Mouse (Mus musculus) kidney, embryonic 15.5 days (tissue): ENCODE results near the gene Cryzl1. TPM values are rescaled to one million over a fixed set of nuclear protein-coding genes. Genes with fewer than 3 reads are reported as not detected.
A peak's percentile ranks its signal among the peaks of the same experiment; 100 is the strongest.
"Not testable (repeated sequence)": the region's sequence is repeated elsewhere in the genome, so short reads cannot be mapped to it uniquely, and the experiment has no call there.

Experiments
- ATAC-seq: fragments of 200-750 bp; cut with Nextera tagmentation; replicated peaks from 2 replicates; pipeline ENCODE4 v1.8.0; 2017; ENCODE audit warnings: moderate TSS enrichment; ENCODE audit not compliant: low FRiP score
- H3K27ac ChIP-seq: fragments of 300-500 bp; sonication (generic); 2 replicates; pipeline ENCODE4 v1.5.1; 2015; ENCODE audit warnings: mild to moderate bottlenecking, inconsistent platforms
- H3K27me3 ChIP-seq: fragments of 300-500 bp; sonication (generic); 2 replicates; pipeline ENCODE4 v1.6.1; 2015; ENCODE audit warnings: inconsistent platforms
- H3K36me3 ChIP-seq: fragments of 300-500 bp; sonication (generic); 2 replicates; pipeline ENCODE4 v1.6.1; 2015; ENCODE audit warnings: inconsistent platforms
- H3K4me1 ChIP-seq: fragments of 300-500 bp; sonication (generic); 2 replicates; pipeline ENCODE4 v1.6.1; 2015; ENCODE audit warnings: inconsistent platforms
- H3K4me2 ChIP-seq: fragments of 300-500 bp; sonication (generic); 2 replicates; pipeline ENCODE4 v1.6.1; 2015; ENCODE audit warnings: moderate library complexity, mild to moderate bottlenecking, inconsistent platforms
- H3K4me3 ChIP-seq: fragments of 300-500 bp; sonication (generic); replicated peaks from 2 replicates; pipeline ENCODE4 v1.5.1; 2015; ENCODE audit warnings: mild to moderate bottlenecking, inconsistent platforms
- H3K9ac ChIP-seq: fragments of 300-500 bp; sonication (generic); 2 replicates; pipeline ENCODE4 v1.6.1; 2015; ENCODE audit warnings: mild to moderate bottlenecking, inconsistent platforms
- H3K9me3 ChIP-seq: fragments of 300-500 bp; sonication (generic); replicated peaks from 2 replicates; pipeline ENCODE4 v1.6.1; 2016; ENCODE audit warnings: inconsistent platforms
- WGBS: fragments of 180-500 bp; shearing (Covaris S2); methylation state at CpG from one replicate; pipeline ENCODE4 v1.1.7; 2015; ENCODE audit warnings: mixed read lengths; 5-methylcytosine and 5-hydroxymethylcytosine counted together
- polyA plus RNA-seq: library from polyadenylated mRNA; unstranded; fragments of >200 nt; fragmentation: Nextera tagmentation; extraction: Ambion mirVana; gene quantifications from 2 replicates; pipeline ENCODE4 v1.2.1, GENCODE M21; 2015

The Cryzl1 gene
- polyA plus RNA-seq, 1 experiment from 2014 or later, result 68.8 TPM

GRCm38 (mm10) chr16:91649246-91649645 lies 79.5 kb downstream of the Cryzl1 start:
- peaks cover 28% of the 10 kb centered on the region for H3K36me3 ChIP-seq
- WGBS, result 61% methylated on average over 3 of the region's 3 CpGs
- peak overlapping the region; percentile 97 for H3K4me2 ChIP-seq
- H3K4me3 ChIP-seq, result peak overlapping the region; percentile 87
- H3K9ac ChIP-seq, result peak overlapping the region; percentile 15; the same call in 1 of the 2 replicates
- peaks cover 15% of the 10 kb centered on the region for H3K4me1 ChIP-seq
- no peak overlapping the region for H3K27ac ChIP-seq
- H3K27me3 ChIP-seq, result no peaks in the 10 kb centered on the region
- ATAC-seq, result no peak
- no peaks in the 10 kb centered on the region for H3K9me3 ChIP-seq

DNA sequence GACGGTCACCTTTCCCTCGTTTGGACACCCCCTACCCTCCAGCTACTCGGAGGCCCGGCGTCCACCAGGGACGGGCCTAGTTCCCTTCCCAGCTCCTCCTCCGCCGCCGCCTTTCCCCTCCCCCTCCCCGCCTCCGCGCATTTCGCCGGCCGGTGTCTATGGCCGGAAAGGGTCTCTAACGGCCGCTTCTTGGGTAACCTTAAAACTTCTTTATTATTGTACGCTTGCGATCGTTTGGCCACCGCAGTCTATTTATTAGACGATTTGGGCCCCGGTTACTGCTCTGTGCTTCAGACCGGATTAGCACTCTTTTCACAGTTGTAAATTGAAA lies 80.6 kb downstream of the Cryzl1 start:
- Histone ChIP-seq H3K36me3 (peaks cover 21% of the 10 kb centered on the region), H3K9ac (peak overlapping the region; percentile 81), H3K27me3 (no peaks in the 10 kb centered on the region), H3K9me3 (no peaks in the 10 kb centered on the region), H3K27ac (peak overlapping the region; percentile 99), H3K4me1 (peaks cover 15% of the 10 kb centered on the region), H3K4me2 (peak overlapping the region; percentile 97), H3K4me3 (peak overlapping the region; percentile 87)
- WGBS, result under 1% methylated on average over 25 of the region's 25 CpGs
- peak; percentile 72 for ATAC-seq

DNA sequence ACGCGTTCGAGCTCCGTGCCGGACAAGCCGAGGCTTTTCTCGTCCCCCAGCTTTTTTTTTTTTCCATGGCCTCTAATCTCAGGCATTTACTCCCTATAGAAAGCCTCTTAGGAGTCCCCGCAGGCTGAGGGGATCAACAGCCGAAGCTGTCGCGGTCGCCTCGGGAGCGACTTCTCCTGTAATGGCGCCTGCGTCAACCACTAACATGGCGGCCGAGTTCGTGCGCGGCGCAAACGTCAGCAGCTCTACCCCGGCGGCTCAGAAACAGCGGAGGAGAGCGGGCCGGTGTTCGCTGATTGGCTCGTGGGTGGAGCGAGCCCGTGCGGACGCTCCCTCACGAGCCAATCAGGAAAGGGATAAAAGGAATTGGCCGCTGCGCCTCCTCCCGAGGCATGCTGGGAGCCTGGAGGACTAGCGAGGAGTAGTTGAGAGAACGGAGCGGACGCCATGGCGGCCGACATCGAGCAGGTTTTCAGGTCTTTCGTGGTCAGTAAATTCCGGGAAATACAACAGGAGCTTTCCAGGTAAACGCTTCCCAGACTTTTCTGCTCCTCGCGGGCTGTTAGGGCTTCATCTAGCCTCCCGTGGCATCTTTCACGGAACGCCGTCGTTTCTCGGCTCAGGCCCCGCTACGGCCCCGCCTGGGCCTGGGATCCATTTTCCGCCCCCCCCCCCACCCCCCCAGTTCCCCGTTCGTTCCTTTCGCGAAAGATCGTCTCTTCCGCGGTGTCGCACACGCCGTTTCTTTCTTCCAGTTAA lies 81.1 kb downstream of the Cryzl1 start, which contains the start of gene Son:
Gene Son (plus strand): TSS at position 46 of the 759 bp plus-strand sequence.
- Histone ChIP-seq H3K27ac (peak within 1 kb of the TSS; percentile 99), H3K36me3 (peaks cover 25% of the 10 kb centered on the region), H3K9me3 (no peaks in the 10 kb centered on the region), H3K4me3 (peak within 1 kb of the TSS; percentile 87), H3K4me1 (peaks cover 15% of the 10 kb centered on the region), H3K4me2 (peak within 1 kb of the TSS; percentile 97), H3K27me3 (no peaks in the 10 kb centered on the region), H3K9ac (peak within 1 kb of the TSS; percentile 82)
- under 1% methylated on average over 69 of the region's 70 CpGs for WGBS
- peak; percentile 96 for ATAC-seq

- peak; percentile 91 for ATAC-seq
- WGBS, result under 1% methylated on average over 59 of the region's 59 CpGs
- Histone ChIP-seq H3K27me3 (no peaks in the 10 kb centered on the region), H3K4me3 (peak within 1 kb of the TSS; percentile 87), H3K9me3 (no peaks in the 10 kb centered on the region), H3K36me3 (peaks cover 25% of the 10 kb centered on the region), H3K4me1 (peaks cover 13% of the 10 kb centered on the region), H3K27ac (peak within 1 kb of the TSS; percentile 99), H3K4me2 (peak within 1 kb of the TSS; percentile 97), H3K9ac (peak within 1 kb of the TSS; percentile 82)
Observed at GRCm38 (mm10) chr16:91646681-91647419, 81.9 kb downstream of the Cryzl1 start, which contains the start of gene Gart. Gart (minus strand) TSS chr16:91646952.

GRCm38 (mm10) chr16:91645995-91646602 lies 82.7 kb downstream of the Cryzl1 start:
- WGBS, result 1% methylated on average over 11 of the region's 11 CpGs
- Histone ChIP-seq H3K4me3 (peak overlapping the region; percentile 87), H3K4me1 (peaks cover 13% of the 10 kb centered on the region), H3K36me3 (peaks cover 27% of the 10 kb centered on the region), H3K27me3 (no peaks in the 10 kb centered on the region), H3K9me3 (no peaks in the 10 kb centered on the region), H3K9ac (peak overlapping the region; percentile 82), H3K4me2 (peak overlapping the region; percentile 97), H3K27ac (peak overlapping the region; percentile 99)
- ATAC-seq, result no peak

DNA sequence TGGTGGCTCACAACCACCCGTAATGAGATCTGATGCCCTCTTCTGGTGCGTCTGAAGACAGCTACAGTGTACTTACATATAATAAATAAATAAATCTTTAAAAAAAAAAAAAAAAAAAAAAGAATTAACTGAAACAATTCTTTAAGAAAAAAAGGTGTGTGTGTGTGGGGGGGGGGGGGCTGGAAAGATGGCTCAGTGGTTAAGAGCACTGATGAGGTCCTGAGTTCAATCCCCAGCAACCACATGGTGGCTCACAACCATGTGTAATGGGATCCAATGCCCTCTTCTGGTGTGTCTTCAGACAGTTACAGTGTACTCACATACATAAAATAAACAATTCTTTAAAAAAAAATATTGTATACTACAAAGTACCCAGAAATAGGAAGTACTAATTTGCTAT lies 83.4 kb downstream of the Cryzl1 start:
- not testable (repeated sequence) for H3K27me3 ChIP-seq, H3K9ac ChIP-seq, ATAC-seq, H3K27ac ChIP-seq, H3K9me3 ChIP-seq, H3K4me3 ChIP-seq
- peaks cover 29% of the 10 kb centered on the region for H3K36me3 ChIP-seq
- 80% methylated on average over 1 of the region's 2 CpGs for WGBS
- H3K4me1 ChIP-seq, result peaks cover 13% of the 10 kb centered on the region
- peak overlapping the region; percentile 97; the same call in 1 of the 2 replicates for H3K4me2 ChIP-seq

DNA sequence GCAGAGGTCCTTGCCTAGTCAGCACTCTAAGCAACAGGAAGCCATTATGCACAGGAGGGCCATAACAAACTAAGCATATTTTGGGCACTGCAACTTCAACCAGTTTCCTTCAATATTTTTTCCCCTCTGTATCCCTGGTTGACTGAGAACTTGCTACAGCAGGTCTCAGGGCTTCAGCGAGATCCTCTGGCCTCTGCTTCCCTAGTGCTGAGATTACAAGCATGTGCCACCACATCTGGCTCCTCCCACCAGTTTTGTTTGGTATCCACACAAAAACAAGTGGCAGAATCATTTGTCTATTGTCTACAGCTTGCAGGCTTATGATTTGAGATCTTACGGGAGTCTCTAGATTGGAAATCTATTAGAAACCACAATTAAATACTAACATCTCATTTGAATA lies 83.9 kb downstream of the Cryzl1 start:
- no peak for ATAC-seq
- H3K9ac ChIP-seq, result no peak overlapping the region
- 74% methylated on average over 2 of the region's 2 CpGs for WGBS
- no peak overlapping the region for H3K4me3 ChIP-seq
- peaks cover 35% of the 10 kb centered on the region for H3K36me3 ChIP-seq
- peaks cover 11% of the 10 kb centered on the region for H3K4me1 ChIP-seq
- H3K27ac ChIP-seq, result 0 out of 2 replicates have a peak overlapping the region, but pooled peaks have one; percentile 15
- no peaks in the 10 kb centered on the region for H3K9me3 ChIP-seq
- H3K27me3 ChIP-seq, result no peaks in the 10 kb centered on the region
- 0 out of 2 replicates have a peak overlapping the region, but pooled peaks have one; percentile 17 for H3K4me2 ChIP-seq

DNA sequence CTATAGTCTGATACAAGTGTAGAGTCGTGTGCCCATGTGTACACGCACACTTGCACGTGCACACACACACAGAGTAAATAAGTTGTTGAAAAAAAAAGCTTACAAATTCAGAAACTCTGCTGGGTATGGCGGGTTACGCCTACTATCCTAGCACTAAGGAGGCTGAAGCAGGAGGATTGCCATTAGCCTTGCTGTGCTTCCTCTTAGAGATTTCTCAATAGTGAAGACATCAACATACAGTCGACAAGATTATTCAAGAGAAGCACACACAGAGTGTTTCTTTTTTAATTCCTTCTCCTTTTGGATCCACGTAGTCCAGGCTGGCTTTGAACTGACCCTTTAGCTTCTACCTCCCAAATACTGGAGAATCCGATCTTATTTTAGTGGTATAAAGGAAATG lies 88.6 kb downstream of the Cryzl1 start:
- Histone ChIP-seq H3K4me1 (peaks cover 6% of the 10 kb centered on the region), H3K36me3 (peaks cover 82% of the 10 kb centered on the region), H3K27me3 (no peaks in the 10 kb centered on the region), H3K27ac (no peak overlapping the region), H3K4me3 (no peak overlapping the region), H3K9ac (no peak overlapping the region), H3K9me3 (no peaks in the 10 kb centered on the region), H3K4me2 (no peak overlapping the region)
- ATAC-seq, result no peak
- WGBS, result 95% methylated on average over 8 of the region's 8 CpGs

DNA sequence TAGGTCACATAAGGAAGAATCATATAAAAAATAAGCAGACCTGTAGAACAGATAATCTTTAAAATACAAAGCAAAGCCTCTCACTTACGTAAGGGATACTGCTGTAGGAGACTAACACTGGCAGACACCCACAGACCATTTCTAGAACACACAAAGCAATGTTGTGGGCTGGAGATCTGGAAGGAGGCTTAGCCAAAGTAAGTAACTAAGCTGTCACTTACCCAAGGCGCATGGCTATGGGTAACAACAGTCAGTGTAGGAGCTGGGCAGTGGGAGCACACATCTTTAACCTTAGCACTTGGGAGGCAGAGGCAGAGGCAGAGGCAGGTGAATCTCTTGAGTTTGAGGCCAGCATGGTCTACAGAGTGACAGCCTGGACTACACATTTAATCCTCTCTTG lies 89.1 kb downstream of the Cryzl1 start:
- Histone ChIP-seq H3K4me2 (no peak overlapping the region), H3K27me3 (no peaks in the 10 kb centered on the region), H3K9ac (no peak overlapping the region), H3K9me3 (no peaks in the 10 kb centered on the region), H3K27ac (no peak overlapping the region), H3K36me3 (peaks cover 86% of the 10 kb centered on the region), H3K4me1 (peaks cover 2% of the 10 kb centered on the region), H3K4me3 (no peak overlapping the region)
- WGBS, result 94% methylated on average over 2 of the region's 2 CpGs
- no peak for ATAC-seq

Other genes with a start within 250 kb of the Cryzl1 start
- 58.5 and 62.2 TPM in 2 replicates for gene Ifnar1, start 243.7 kb downstream of the Cryzl1 start, polyA plus RNA-seq
- gene Ifngr2, start 181.9 kb downstream of the Cryzl1 start, polyA plus RNA-seq, result 52.0 and 55.9 TPM in 2 replicates
- gene Tmem50b, start 131.2 kb downstream of the Cryzl1 start, polyA plus RNA-seq, result 35.6 and 35.8 TPM in 2 replicates
- 3.0 and 3.8 TPM in 2 replicates for gene Dnajc28, start 109.9 kb downstream of the Cryzl1 start, polyA plus RNA-seq
- 128 and 132 TPM in 2 replicates for gene Gart, start 82.0 kb downstream of the Cryzl1 start, polyA plus RNA-seq
- 117 and 118 TPM in 2 replicates for gene Son, start 81.5 kb downstream of the Cryzl1 start, polyA plus RNA-seq
- gene Donson, start 40.2 kb downstream of the Cryzl1 start, polyA plus RNA-seq, result 21.0 and 21.8 TPM in 2 replicates
- 24.6 and 27.6 TPM in 2 replicates for gene Itsn1, start 306 bp upstream of the Cryzl1 start, polyA plus RNA-seq